Mouse (Mus musculus) thymus, adult 2 months (tissue): Measurements from ENCODE around the gene Fam178b.

Experiments
- CTCF ChIP-seq: fragments of 200-500 bp; IDR thresholded peaks from 2 replicates; pipeline ENCODE4 v1.5.1; 2012; ENCODE audit warnings: mild to moderate bottlenecking, control low read depth, low read length, moderate library complexity, borderline replicate concordance; ENCODE audit not compliant: control insufficient read depth, poor library complexity, insufficient read depth; ENCODE audit errors: extremely low read depth
- POLR2A ChIP-seq: fragments of 200-500 bp; IDR thresholded peaks from 2 replicates; pipeline ENCODE4 v1.6.1; 2012; ENCODE audit warnings: mild to moderate bottlenecking, low read length, control low read depth, moderate library complexity; ENCODE audit not compliant: control insufficient read depth, poor library complexity, insufficient read depth; ENCODE audit errors: extremely low read depth

- TF ChIP-seq CTCF (no peak), POLR2A (no peak)
Observed at GRCm38 (mm10) chr1:36512966-36513280, 170.1 kb downstream of the Fam178b start.
